Mouse (Mus musculus): ENCODE results near the gene Mrpl39.

The Mrpl39 gene

DNA sequence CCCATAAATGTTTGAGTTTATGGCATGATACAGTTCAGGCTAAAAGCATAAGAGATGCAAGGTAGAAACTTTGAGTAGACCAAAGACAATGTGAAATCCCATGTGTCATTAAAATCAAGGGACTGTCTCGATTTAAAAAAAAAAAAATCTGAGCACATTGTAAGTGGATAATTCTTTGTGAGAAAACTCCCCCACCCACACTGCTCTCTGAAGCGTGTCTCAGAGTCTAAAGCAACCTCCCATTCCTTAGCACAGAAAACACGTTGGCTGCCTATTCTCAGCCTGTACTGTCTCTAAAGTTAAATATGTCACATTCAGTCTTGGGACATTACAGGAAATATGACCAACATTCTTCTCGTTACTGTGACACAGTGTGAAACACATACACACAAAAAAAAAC is 53.6 kb downstream of the Mrpl39 start:
- peak; percentile 31 for DNase-seq

DNA sequence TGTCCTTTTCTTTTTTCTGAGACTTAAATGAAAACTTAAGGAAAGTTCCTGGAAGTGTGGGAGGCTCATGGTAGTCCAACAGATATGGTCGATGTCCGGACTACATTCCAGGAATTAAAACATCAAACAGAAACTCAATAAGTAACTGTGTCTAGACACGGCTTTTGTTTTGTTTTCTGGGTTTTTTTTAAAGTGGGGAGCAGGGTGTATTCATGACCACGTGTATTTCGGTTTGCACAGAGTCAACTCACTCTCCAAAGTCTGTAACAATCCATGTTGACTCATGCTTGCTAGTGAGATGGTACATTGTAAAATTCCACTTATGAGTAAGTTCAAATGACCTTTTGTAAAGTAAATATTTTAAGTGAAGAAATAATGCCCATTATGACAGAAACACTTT is 54.8 kb downstream of the Mrpl39 start:
- DNase-seq, result no peak

DNA sequence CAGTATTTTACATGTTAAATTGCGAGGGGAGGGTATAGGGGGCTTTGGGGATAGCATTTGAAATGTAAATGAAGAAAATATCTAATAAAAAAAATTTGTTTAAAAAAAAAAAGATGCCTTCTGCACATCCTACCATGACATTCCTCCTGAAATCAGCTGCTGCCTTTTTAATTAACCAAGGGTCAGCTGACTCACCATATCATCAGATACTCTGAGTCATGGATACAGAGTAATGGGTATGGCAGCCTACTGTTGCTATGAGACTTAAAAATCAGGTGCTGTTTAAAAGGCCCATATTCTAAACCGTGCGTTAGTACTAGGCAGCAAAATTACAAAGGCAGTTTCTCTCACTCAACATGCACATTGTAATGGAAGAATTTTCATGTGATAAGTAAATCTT is 58.2 kb downstream of the Mrpl39 start:
- no peak for DNase-seq
